Mouse (Mus musculus) erythroid progenitor cell, adult 5-6 weeks (primary cell): ENCODE measurements around the gene Csta1. TPM values are rescaled to one million over a fixed set of nuclear protein-coding genes. Genes with fewer than 3 reads are reported as not detected.

Experiments
- ATAC-seq: replicated peaks from 2 replicates; pipeline ENCODE4 v1.8.0; 2016; ENCODE audit warnings: moderate number of reproducible peaks, mild to moderate bottlenecking, moderate TSS enrichment, inconsistent platforms; ENCODE audit not compliant: poor library complexity, low FRiP score, severe bottlenecking
- total RNA-seq, 2 experiments: library from RNA; stranded (forward) in 1 of 2; stranded (reverse) in 1 of 2; fragments of 150-400 nt in 1 of 2; fragments of 186-747, 209-891 nt in 1 of 2; gene quantifications; 2 replicates each; pipeline versions ENCODE4 v1.2.3 to v1.2.4; 2015 to 2017; ENCODE audit warnings: low replicate concordance in 2 of 2

The Csta1 gene
- total RNA-seq, 2 experiments from 2014 or later: not detected

DNA sequence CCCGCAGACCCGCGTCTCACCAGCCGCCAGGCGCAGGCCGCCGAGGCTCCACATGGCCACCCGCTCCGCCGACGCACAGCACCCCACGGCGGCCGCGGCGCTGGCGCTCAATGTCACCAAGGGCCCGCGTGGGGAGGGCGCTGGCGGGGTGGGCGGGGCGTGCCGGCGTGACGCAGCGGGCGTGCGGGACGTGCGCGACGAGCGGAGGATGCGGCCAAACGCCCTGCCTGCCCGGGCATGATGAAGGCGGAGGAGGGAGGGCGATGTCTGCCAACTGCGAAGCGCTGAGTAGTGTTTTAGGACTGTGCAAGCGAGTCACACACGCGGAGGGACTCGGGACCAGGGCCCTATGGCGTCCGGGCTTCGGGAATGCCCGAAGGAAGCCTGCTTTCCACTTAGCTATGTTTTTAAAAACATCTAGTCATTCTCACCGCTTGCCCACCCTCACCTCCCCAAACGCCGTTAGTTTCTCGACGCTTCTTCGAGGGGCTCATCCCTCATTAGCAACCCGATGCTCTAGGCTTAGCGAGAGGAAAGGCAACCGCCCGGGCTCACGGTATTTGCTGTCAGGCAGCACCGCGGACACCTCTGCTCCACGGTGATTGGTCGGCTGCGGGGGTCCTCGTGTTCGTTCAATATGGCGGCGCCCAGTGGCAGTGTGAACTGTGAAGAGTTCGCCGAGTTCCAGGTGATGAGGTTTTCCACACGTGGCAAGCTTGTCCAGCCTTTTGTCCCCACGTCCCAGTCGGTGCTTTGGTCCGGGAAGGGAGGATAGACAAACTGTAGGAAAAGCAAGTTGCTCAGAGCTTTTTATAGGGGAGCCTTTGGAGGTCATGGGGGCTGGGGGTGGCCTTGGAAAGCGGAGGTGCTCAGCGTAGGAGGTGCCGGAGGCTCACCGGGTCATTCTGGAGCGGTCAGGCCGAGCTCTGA is 59.3 kb downstream of the Csta1 start, which contains the start of the genes Fam162a and Ccdc58:
Gene Fam162a (minus strand): TSS at position 145 of the 930 bp plus-strand sequence.
Gene Ccdc58 (plus strand): TSS at position 236 of the 930 bp plus-strand sequence.
- peak; percentile 94 for ATAC-seq

DNA sequence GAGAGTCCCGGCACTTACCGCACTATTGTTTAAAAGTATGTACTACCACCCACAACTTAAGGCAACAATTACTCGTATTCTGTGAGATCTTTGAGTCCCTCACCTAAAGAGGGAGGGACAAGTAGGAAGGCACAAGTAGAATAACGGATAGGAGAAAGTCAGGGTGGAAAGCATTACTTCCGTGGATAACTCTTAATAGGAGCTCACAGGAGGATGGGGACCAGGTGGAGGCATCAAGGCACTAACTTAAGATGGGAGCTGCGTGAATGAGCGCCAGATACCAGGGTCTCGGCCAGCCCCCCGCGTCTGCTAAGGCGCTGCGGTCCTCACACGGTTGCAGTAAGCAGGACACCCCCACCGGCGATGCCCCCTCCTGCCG is 60.0 kb downstream of the Csta1 start:
- ATAC-seq: no peak

Other genes with a start within 250 kb of the Csta1 start
- 30.6 and 35.0 TPM in 2 replicates for gene Parp9, start 192.8 kb downstream of the Csta1 start, total RNA-seq (2015; ENCODE audit: low replicate concordance)
- 41.1 and 48.7 TPM in 2 replicates for gene Parp9, start 192.8 kb downstream of the Csta1 start, total RNA-seq (2017; ENCODE audit: low replicate concordance)
- gene Dtx3l, start 192.1 kb downstream of the Csta1 start, total RNA-seq (2015; ENCODE audit: low replicate concordance): 15.9 and 20.5 TPM in 2 replicates
- 19.8 and 21.4 TPM in 2 replicates for gene Dtx3l, start 192.1 kb downstream of the Csta1 start, total RNA-seq (2017; ENCODE audit: low replicate concordance)
- gene Kpna1, start 152.5 kb downstream of the Csta1 start, total RNA-seq (2015; ENCODE audit: low replicate concordance): 80.1 and 99.1 TPM in 2 replicates
- 62.0 and 112 TPM in 2 replicates for gene Kpna1, start 152.5 kb downstream of the Csta1 start, total RNA-seq (2017; ENCODE audit: low replicate concordance)
- 6.5 and 10.9 TPM in 2 replicates for gene Wdr5b, start 90.1 kb downstream of the Csta1 start, total RNA-seq (2015; ENCODE audit: low replicate concordance)
- gene Wdr5b, start 90.1 kb downstream of the Csta1 start, total RNA-seq (2017; ENCODE audit: low replicate concordance): 4.5 and 5.1 TPM in 2 replicates
- 15.1 and 53.0 TPM in 2 replicates for gene Fam162a, start 59.6 kb downstream of the Csta1 start, total RNA-seq (2015; ENCODE audit: low replicate concordance)
- 14.5 and 24.8 TPM in 2 replicates for gene Fam162a, start 59.6 kb downstream of the Csta1 start, total RNA-seq (2017; ENCODE audit: low replicate concordance)
- 3.2 and 12.6 TPM in 2 replicates for gene Ccdc58, start 59.6 kb downstream of the Csta1 start, total RNA-seq (2015; ENCODE audit: low replicate concordance)
- gene Ccdc58, start 59.6 kb downstream of the Csta1 start, total RNA-seq (2017; ENCODE audit: low replicate concordance): 8.0 and 33.3 TPM in 2 replicates
- gene Stfa2l1, start 25.6 kb upstream of the Csta1 start, total RNA-seq (2015; ENCODE audit: low replicate concordance): 38.6 and 78.4 TPM in 2 replicates
- 1.4 and 19.2 TPM in 2 replicates for gene Stfa2l1, start 25.6 kb upstream of the Csta1 start, total RNA-seq (2017; ENCODE audit: low replicate concordance)
- 10.5 and 24.1 TPM in 2 replicates for gene Gm5483, start 53.0 kb upstream of the Csta1 start, total RNA-seq (2015; ENCODE audit: low replicate concordance)
- 8.0 TPM in 1 of 2 replicates, not detected in the other for gene Gm5483, start 53.0 kb upstream of the Csta1 start, total RNA-seq (2017; ENCODE audit: low replicate concordance)
- gene Gm5416, start 79.2 kb upstream of the Csta1 start, total RNA-seq (2015; ENCODE audit: low replicate concordance): not detected in 2 replicates
- not detected in 2 replicates for gene Gm5416, start 79.2 kb upstream of the Csta1 start, total RNA-seq (2017; ENCODE audit: low replicate concordance)
- gene 2010005H15Rik, start 90.2 kb upstream of the Csta1 start, total RNA-seq (2015; ENCODE audit: low replicate concordance): not detected in 2 replicates
- gene 2010005H15Rik, start 90.2 kb upstream of the Csta1 start, total RNA-seq (2017; ENCODE audit: low replicate concordance): not detected in 2 replicates
- gene Stfa1, start 145.7 kb upstream of the Csta1 start, total RNA-seq (2015; ENCODE audit: low replicate concordance): not detected in 2 replicates
- not detected in 2 replicates for gene Stfa1, start 145.7 kb upstream of the Csta1 start, total RNA-seq (2017; ENCODE audit: low replicate concordance)
- not detected in 2 replicates for gene BC117090, start 203.1 kb upstream of the Csta1 start, total RNA-seq (2015; ENCODE audit: low replicate concordance)
- gene BC117090, start 203.1 kb upstream of the Csta1 start, total RNA-seq (2017; ENCODE audit: low replicate concordance): not detected in 2 replicates
- gene BC100530, start 236.5 kb upstream of the Csta1 start, total RNA-seq (2015; ENCODE audit: low replicate concordance): not detected in 2 replicates
- not detected in 2 replicates for gene BC100530, start 236.5 kb upstream of the Csta1 start, total RNA-seq (2017; ENCODE audit: low replicate concordance)